Mouse (Mus musculus): ENCODE data around the gene Cdk12. TPM values are rescaled to one million over a fixed set of nuclear protein-coding genes. Genes with fewer than 3 reads are reported as not detected.
A peak's percentile ranks its signal among the peaks of the same experiment; 100 is the strongest.

Gene Cdk12
- polyA plus RNA-seq, 1 experiment from 2014 or later = 5.8 TPM

- H3K4me1 ChIP-seq = peaks cover 21% of the 10 kb centered on the region
- H3K9me3 ChIP-seq = no peaks in the 10 kb centered on the region; the same call in 1 of the 2 replicates
- H3K27ac ChIP-seq (replicated peaks) = no peak overlapping the region
- H3K9ac ChIP-seq = no peak overlapping the region
- WGBS = under 1% methylated on average over 97 of the region's 97 CpGs
- ATAC-seq (ENCODE audit: extremely low read depth, insufficient number of reproducible peaks, low FRiP score, low TSS enrichment) = no peak
- H3K27me3 ChIP-seq (replicated peaks) = peaks cover 100% of the 10 kb centered on the region
- H3K4me2 ChIP-seq = peak overlapping the region; percentile 64
- peak overlapping the region; percentile 44 for H3K4me3 ChIP-seq
- no peaks in the 10 kb centered on the region for H3K36me3 ChIP-seq
Observed at GRCm38 (mm10) chr11:98327136-98328030, 124.5 kb downstream of the Cdk12 start.

GRCm38 (mm10) chr11:98328031-98328370 lies 125.1 kb downstream of the Cdk12 start:
- ATAC-seq (ENCODE audit: extremely low read depth, insufficient number of reproducible peaks, low FRiP score, low TSS enrichment) = no peak
- H3K27ac ChIP-seq (replicated peaks) = no peak overlapping the region
- peak overlapping the region; percentile 47; the same call in 1 of the 2 replicates for H3K9ac ChIP-seq
- peaks cover 21% of the 10 kb centered on the region for H3K4me1 ChIP-seq
- no peaks in the 10 kb centered on the region; the same call in 1 of the 2 replicates for H3K9me3 ChIP-seq
- H3K36me3 ChIP-seq = no peaks in the 10 kb centered on the region
- peak overlapping the region; percentile 44 for H3K4me3 ChIP-seq
- peaks cover 100% of the 10 kb centered on the region for H3K27me3 ChIP-seq (replicated peaks)
- WGBS = 0% methylated on average over 22 of the region's 35 CpGs
- H3K4me2 ChIP-seq = peak overlapping the region; percentile 64

Small RNA genes lying within 50 kb of the gene (microRNA-seq; reads per million reads assigned to microRNA genes)
- gene Gm27399 (not detected), gene Mir5119 (not detected)

Other genes starting within 250 kb of the Cdk12 start
- 0.23 and 0.44 TPM in 2 replicates for gene Plxdc1, start 216.6 kb upstream of the Cdk12 start, polyA plus RNA-seq (2015; fragmentation: Nextera tagmentation; extraction: Ambion mirVana)
- gene Arl5c, start 206.9 kb upstream of the Cdk12 start, polyA plus RNA-seq (2015; fragmentation: Nextera tagmentation; extraction: Ambion mirVana) = 4.6 and 5.1 TPM in 2 replicates
- 6.0 and 6.7 TPM in 2 replicates for gene Cacnb1, start 180.0 kb upstream of the Cdk12 start, polyA plus RNA-seq (2015; fragmentation: Nextera tagmentation; extraction: Ambion mirVana)
- gene Rpl19, start 176.3 kb upstream of the Cdk12 start, polyA plus RNA-seq (2015; fragmentation: Nextera tagmentation; extraction: Ambion mirVana) = 676 and 751 TPM in 2 replicates
- 0.83 and 0.84 TPM in 2 replicates for gene Stac2, start 149.6 kb upstream of the Cdk12 start, polyA plus RNA-seq (2015; fragmentation: Nextera tagmentation; extraction: Ambion mirVana)
- gene Fbxl20, start 52.7 kb upstream of the Cdk12 start, polyA plus RNA-seq (2015; fragmentation: Nextera tagmentation; extraction: Ambion mirVana) = 10.8 and 17.2 TPM in 2 replicates
- 38.1 and 38.5 TPM in 2 replicates for gene Med1, start 9.8 kb upstream of the Cdk12 start, polyA plus RNA-seq (2015; fragmentation: Nextera tagmentation; extraction: Ambion mirVana)
- gene Neurod2, start 126.6 kb downstream of the Cdk12 start, polyA plus RNA-seq (2015; fragmentation: Nextera tagmentation; extraction: Ambion mirVana) = 0.04 TPM in 1 of 2 replicates, not detected in the other
- gene Ppp1r1b, start 145.3 kb downstream of the Cdk12 start, polyA plus RNA-seq (2015; fragmentation: Nextera tagmentation; extraction: Ambion mirVana) = 40.5 and 51.7 TPM in 2 replicates
- gene Stard3, start 155.3 kb downstream of the Cdk12 start, polyA plus RNA-seq (2015; fragmentation: Nextera tagmentation; extraction: Ambion mirVana) = 37.2 and 43.4 TPM in 2 replicates
- gene Tcap, start 180.8 kb downstream of the Cdk12 start, polyA plus RNA-seq (2015; fragmentation: Nextera tagmentation; extraction: Ambion mirVana) = 159 and 184 TPM in 2 replicates
- 1.3 and 1.5 TPM in 2 replicates for gene Pnmt, start 183.4 kb downstream of the Cdk12 start, polyA plus RNA-seq (2015; fragmentation: Nextera tagmentation; extraction: Ambion mirVana)
- 19.0 and 19.1 TPM in 2 replicates for gene Pgap3, start 197.4 kb downstream of the Cdk12 start, polyA plus RNA-seq (2015; fragmentation: Nextera tagmentation; extraction: Ambion mirVana)
- gene Erbb2, start 209.4 kb downstream of the Cdk12 start, polyA plus RNA-seq (2015; fragmentation: Nextera tagmentation; extraction: Ambion mirVana) = 48.1 and 49.0 TPM in 2 replicates
- gene Mien1, start 235.9 kb downstream of the Cdk12 start, polyA plus RNA-seq (2015; fragmentation: Nextera tagmentation; extraction: Ambion mirVana) = 93.8 and 113 TPM in 2 replicates
- 2.2 and 2.9 TPM in 2 replicates for gene Grb7, start 243.3 kb downstream of the Cdk12 start, polyA plus RNA-seq (2015; fragmentation: Nextera tagmentation; extraction: Ambion mirVana)

All from heart, embryonic 13.5 days (tissue).